Mouse (Mus musculus) ovary, postnatal 10 days (tissue): ENCODE measurements at regions not wholly inside any gene's neighbourhood (a gene's known extent, or its start where the extent isn't known, plus 50 kb on each side); places are given as distances from the start of the nearest gene placed in this dataset.
A peak's percentile ranks its signal among the peaks of the same experiment; 100 is the strongest.

Experiments used
- DNase-seq: peaks from one replicate; pipeline ENCODE4 v3.0.0; 2022; ENCODE audit warnings: low spot score

- no peak for DNase-seq
Observed at GRCm38 (mm10) chr15:56425986-56426385, 1051.4 kb downstream of the Slc22a22 start.

DNA sequence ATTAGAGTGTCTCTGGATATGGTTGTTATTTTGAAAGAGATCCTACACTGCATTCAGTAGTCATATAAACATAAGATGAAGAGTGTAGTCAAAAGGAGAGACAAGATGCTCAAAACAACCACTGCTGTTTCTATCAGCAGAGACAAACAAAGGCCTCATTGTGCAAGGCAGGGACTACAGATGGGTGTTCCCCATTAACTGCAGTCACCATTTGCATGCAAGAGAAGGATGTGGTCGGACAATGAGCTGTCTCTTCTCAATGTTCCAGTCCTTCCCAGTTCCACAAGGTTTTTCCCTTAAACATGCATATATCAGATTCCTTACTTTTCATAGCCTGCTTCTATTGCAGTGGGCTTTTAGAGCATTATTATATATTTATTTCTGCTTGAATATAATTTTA, 1056.7 kb downstream of the Slc22a22 start:
- DNase-seq = no peak

GRCm38 (mm10) chr15:56391982-56392381, 1085.4 kb downstream of the Slc22a22 start:
- no peak for DNase-seq

- DNase-seq = no peak
Observed at GRCm38 (mm10) chr15:56378511-56378910, 1098.9 kb downstream of the Slc22a22 start.

GRCm38 (mm10) chr15:56350903-56351302, 1126.5 kb downstream of the Slc22a22 start:
- DNase-seq = no peak

DNA sequence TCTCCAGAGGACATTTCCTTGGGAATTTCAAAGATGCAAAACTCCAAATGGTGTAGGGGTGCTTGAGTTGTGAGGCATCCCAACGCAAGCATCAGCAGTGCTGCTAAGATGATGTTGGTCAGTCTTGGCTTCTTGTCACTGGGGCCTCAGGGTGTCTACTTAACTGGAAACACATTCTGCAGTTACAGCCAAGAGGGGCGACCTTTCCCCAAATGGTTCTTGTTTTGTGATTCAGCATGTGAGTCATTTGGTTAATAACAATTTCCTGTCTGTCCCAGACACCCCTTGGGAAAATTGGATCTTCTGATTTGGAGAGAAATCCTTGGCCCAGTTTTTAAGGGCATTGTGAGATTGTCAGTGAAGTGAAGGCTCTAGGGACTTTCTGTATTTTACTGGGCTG, 1131.3 kb downstream of the Slc22a22 start:
- no peak for DNase-seq

- DNase-seq = no peak
Observed at GRCm38 (mm10) chr15:56344973-56345372, 1132.5 kb downstream of the Slc22a22 start.

- no peak for DNase-seq
Observed at GRCm38 (mm10) chr15:56344304-56344932, 1133.0 kb downstream of the Slc22a22 start.

- no peak for DNase-seq
Observed at GRCm38 (mm10) chr15:56337879-56338278, 1139.5 kb downstream of the Slc22a22 start.

GRCm38 (mm10) chr15:56336449-56336848, 1141.0 kb downstream of the Slc22a22 start:
- no peak for DNase-seq

- no peak for DNase-seq
Observed at GRCm38 (mm10) chr15:56335011-56335410, 1142.4 kb downstream of the Slc22a22 start.

- DNase-seq = no peak
Observed at GRCm38 (mm10) chr15:56320501-56320900, 1156.9 kb downstream of the Slc22a22 start.

GRCm38 (mm10) chr15:56294910-56295438, 1182.5 kb downstream of the Slc22a22 start:
- DNase-seq = no peak

GRCm38 (mm10) chr15:56278622-56279301, 1198.7 kb downstream of the Slc22a22 start:
- peak; percentile 18 for DNase-seq

- DNase-seq = no peak
Observed at GRCm38 (mm10) chr15:56278006-56278405, 1199.4 kb downstream of the Slc22a22 start.

- no peak for DNase-seq
Observed at GRCm38 (mm10) chr15:56248731-56249130, 1228.7 kb downstream of the Slc22a22 start.

DNA sequence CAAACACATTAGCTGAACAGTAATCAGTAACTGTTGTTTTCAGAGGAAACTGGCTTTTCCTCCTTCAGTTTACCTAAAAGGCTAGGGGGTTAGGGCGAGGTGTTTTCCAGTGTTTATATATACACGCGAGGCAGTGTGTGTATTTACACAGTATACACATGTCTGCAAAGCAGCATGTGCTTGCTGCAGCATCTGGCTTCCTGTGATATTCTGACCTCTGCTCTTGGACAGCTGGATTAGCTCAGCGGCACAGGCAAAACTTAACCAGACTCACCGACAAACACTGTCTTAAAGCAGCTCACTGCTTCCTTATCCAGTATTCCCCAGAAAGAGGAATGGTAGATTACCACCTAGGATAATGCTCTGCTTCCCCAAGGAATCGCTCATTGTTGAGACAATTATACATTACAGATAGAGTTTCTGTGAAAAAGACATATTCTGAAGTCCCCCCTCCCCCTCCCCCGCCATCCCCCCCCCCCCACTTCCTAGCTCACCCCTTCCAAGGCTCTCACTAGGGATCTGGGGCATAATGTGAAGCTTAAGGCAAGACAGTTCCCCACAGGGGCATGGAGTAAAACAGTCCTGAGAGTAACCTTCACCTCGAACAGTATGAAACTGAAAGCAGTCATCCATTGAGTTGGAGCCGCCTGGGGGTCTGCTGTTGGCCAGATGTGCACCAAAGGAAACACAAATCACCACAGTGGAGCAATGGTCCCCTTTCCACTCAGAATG, 1233.3 kb downstream of the Slc22a22 start:
- no peak for DNase-seq

GRCm38 (mm10) chr15:56202552-56202951, 1274.9 kb downstream of the Slc22a22 start:
- no peak for DNase-seq

GRCm38 (mm10) chr15:56199336-56199735, 1278.1 kb downstream of the Slc22a22 start:
- no peak for DNase-seq

DNA sequence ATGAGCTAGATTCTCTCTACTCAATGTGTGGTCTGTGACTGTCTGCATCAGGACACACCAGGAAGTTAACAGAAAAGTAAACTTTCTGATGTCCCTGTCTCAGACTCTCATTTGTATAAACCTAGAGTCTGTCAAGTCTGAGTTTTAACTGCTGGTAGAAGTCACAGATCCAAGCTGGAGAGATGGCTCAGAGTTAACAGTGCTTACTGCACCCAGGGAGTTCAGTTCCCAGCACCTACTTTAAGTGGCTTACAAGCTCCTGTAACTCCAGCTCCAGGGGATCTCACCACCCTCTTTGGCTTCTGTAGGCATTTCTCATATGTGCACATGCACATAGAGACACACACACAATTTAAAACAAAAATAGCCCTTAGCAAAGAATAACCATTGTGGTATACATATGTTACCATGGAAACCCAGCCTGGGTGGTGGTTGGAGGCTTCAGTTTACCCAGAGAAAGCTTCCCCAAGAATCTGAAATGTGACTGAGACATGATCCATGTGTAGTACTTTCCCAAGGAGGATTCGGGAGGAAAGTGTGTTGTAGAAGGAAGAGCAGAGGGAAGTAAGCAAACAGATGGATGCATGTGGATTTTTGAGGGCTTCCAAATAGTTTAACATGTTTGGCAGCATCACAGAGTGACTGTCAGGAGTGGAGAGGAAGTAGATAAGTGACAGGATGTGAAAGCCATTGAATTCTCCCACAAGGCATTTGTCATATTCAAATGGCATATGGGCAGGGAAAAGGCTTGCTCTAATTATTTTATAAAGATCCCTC, 1279.8 kb downstream of the Slc22a22 start:
- DNase-seq = no peak

GRCm38 (mm10) chr15:56166236-56166635, 1311.2 kb downstream of the Slc22a22 start:
- DNase-seq = no peak

GRCm38 (mm10) chr15:56158726-56159125, 1318.7 kb downstream of the Slc22a22 start:
- DNase-seq = no peak
